Mouse (Mus musculus) liver, postnatal 0 days (tissue): ENCODE results near the gene Snapin.

Experiments used
- CTCF ChIP-seq: sonication (generic); IDR thresholded peaks from 2 replicates; pipeline ENCODE4 v1.5.1; 2016; ENCODE audit warnings: antibody characterized with exemption, low read depth
- EP300 ChIP-seq: IDR thresholded peaks from 2 replicates; pipeline ENCODE4 v1.6.1; 2016; ENCODE audit warnings: antibody characterized with exemption, low read depth, mild to moderate bottlenecking

DNA sequence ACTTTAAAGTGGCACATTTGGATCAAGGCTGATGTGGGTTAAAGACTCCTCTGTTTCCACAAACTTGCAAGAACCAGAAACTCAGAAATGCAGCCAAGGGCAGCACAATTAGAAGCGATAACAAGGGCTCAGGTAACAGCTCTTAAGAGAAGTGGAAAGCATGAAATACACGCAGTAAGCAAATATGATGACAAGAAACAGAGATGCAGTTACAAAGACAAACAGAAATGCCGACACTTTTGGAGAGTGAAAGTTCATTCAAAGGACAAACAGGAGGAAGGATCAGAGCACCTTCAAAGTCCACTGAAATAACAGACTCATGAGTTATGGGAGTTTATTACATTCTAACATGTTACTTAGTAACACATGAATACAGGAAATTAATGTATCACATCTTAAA, 15.5 kb upstream of the Snapin start:
- no peak for TF ChIP-seq CTCF
- no peak for TF ChIP-seq EP300
